Mouse (Mus musculus) limb, embryonic 15.5 days (tissue): ENCODE results near the gene Tle3. TPM values are rescaled to one million over a fixed set of nuclear protein-coding genes. Genes with fewer than 3 reads are reported as not detected.
A peak's percentile ranks its signal among the peaks of the same experiment; 100 is the strongest.

ENCODE experiments used
- ATAC-seq: fragments of 200-750 bp; cut with Nextera tagmentation; 2 replicates; pipeline ENCODE4 v1.8.0; 2017; ENCODE audit warnings: low read depth, moderate TSS enrichment; ENCODE audit not compliant: insufficient number of reproducible peaks, low FRiP score, low TSS enrichment
- H3K27ac ChIP-seq: fragments of 300-500 bp; sonication (generic); 2 replicates; pipeline ENCODE4 v1.5.1; 2015; ENCODE audit warnings: moderate library complexity, mild to moderate bottlenecking, inconsistent platforms
- H3K27me3 ChIP-seq: fragments of 300-500 bp; sonication (generic); 2 replicates; pipeline ENCODE4 v1.6.1; 2015; ENCODE audit warnings: inconsistent platforms
- H3K36me3 ChIP-seq: fragments of 300-500 bp; sonication (generic); 2 replicates; pipeline ENCODE4 v1.6.1; 2015; ENCODE audit warnings: inconsistent platforms
- H3K4me1 ChIP-seq: fragments of 300-500 bp; sonication (generic); 2 replicates; pipeline ENCODE4 v1.6.1; 2015; ENCODE audit warnings: inconsistent platforms
- H3K4me2 ChIP-seq: fragments of 300-500 bp; sonication (generic); 2 replicates; pipeline ENCODE4 v1.6.1; 2015; ENCODE audit warnings: mild to moderate bottlenecking, inconsistent platforms
- H3K4me3 ChIP-seq: fragments of 300-500 bp; sonication (generic); 2 replicates; pipeline ENCODE4 v1.5.1; 2015; ENCODE audit warnings: mild to moderate bottlenecking, inconsistent platforms
- H3K9ac ChIP-seq: fragments of 300-500 bp; sonication (generic); 2 replicates; pipeline ENCODE4 v1.6.1; 2015; ENCODE audit warnings: inconsistent platforms
- H3K9me3 ChIP-seq: fragments of 300-500 bp; sonication (generic); 2 replicates; pipeline ENCODE4 v1.6.1; 2016; ENCODE audit warnings: inconsistent platforms
- WGBS: fragments of 180-500 bp; shearing (Covaris S2); methylation state at CpG from one replicate; pipeline ENCODE4 v1.1.7; 2015; 5-methylcytosine and 5-hydroxymethylcytosine counted together
- polyA plus RNA-seq: library from polyadenylated mRNA; unstranded; fragments of >200 nt; fragmentation: Nextera tagmentation; extraction: Ambion mirVana; gene quantifications from 2 replicates; pipeline ENCODE4 v1.2.1, GENCODE M21; 2015

Gene Tle3
- polyA plus RNA-seq, 1 experiment from 2014 or later, result 42.9 TPM

DNA sequence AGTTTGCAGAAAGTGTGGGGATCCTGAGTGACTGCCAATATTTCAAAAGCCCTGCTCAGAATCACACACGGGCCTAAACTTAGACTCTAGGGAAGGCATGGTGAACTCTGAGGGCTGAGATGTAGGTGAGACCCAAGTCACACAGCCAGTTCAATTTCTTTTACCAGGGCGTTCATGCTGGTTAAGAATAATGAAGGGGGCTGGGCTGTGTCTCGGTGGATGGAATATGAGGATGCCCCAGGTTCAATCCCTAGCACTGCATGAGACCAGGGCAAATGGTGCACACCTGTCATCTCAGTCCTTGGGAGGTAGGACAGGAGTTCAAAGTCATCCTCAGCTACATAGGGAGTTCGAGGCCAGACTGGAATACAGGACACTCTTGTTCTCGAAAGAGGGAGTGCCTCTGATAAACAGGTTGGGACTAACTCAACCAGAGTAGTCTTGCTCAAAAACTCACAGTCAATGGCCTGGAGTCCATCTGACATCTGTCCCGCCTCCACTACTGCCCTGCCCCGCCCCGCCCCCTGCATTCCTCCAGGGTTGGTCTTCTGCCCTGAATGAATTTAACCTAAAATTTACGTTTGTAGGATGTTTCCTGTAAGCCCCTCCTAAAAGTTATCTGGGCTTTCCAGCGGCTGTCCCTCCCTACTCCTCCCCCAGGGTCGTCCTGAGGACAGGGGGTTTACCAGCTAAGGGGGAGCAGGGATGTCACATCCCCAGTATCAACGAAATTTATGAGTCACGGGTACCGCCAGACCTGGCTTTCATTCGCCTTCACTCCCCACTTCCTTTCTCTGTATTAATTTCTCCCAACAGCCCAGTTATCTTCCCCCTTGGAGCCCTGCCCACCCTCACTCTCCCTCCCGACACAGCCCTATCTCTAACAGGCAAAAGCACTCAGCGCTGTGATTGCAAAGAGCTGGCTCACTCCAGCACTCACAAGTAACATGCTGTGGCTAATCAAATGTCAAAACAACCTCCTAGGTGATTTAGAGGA, 35.3 kb upstream of the Tle3 start:
- Histone ChIP-seq H3K4me1 (peaks cover 34% of the 10 kb centered on the region), H3K36me3 (no peaks in the 10 kb centered on the region), H3K4me3 (no peak overlapping the region), H3K27me3 (peaks cover 14% of the 10 kb centered on the region; the same call in 1 of the 2 replicates), H3K9me3 (no peaks in the 10 kb centered on the region), H3K4me2 (no peak overlapping the region), H3K9ac (no peak overlapping the region), H3K27ac (no peak overlapping the region)
- 0 out of 2 replicates have a peak, but pooled peaks have one; percentile 27 for ATAC-seq
- 32% methylated on average over 17 of the region's 17 CpGs for WGBS

- Histone ChIP-seq H3K9ac (no peak overlapping the region), H3K4me3 (no peak overlapping the region), H3K27me3 (peaks cover 15% of the 10 kb centered on the region; the same call in 1 of the 2 replicates), H3K36me3 (no peaks in the 10 kb centered on the region), H3K4me2 (no peak overlapping the region), H3K27ac (no peak overlapping the region), H3K9me3 (no peaks in the 10 kb centered on the region), H3K4me1 (peaks cover 34% of the 10 kb centered on the region)
- 22% methylated on average over 9 of the region's 9 CpGs for WGBS
- no peak for ATAC-seq
Measured at GRCm38 (mm10) chr9:61337665-61338064, 34.5 kb upstream of the Tle3 start.

- H3K9me3 ChIP-seq, result no peaks in the 10 kb centered on the region
- no peak overlapping the region for H3K4me2 ChIP-seq
- no peak overlapping the region for H3K9ac ChIP-seq
- no peaks in the 10 kb centered on the region for H3K36me3 ChIP-seq
- peaks cover 15% of the 10 kb centered on the region; the same call in 1 of the 2 replicates for H3K27me3 ChIP-seq
- peaks cover 34% of the 10 kb centered on the region for H3K4me1 ChIP-seq
- H3K27ac ChIP-seq, result no peak overlapping the region
- WGBS, result 45% methylated on average over 6 of the region's 6 CpGs
- H3K4me3 ChIP-seq, result no peak overlapping the region
- ATAC-seq, result no peak
Measured at GRCm38 (mm10) chr9:61339311-61339710, 32.9 kb upstream of the Tle3 start.

DNA sequence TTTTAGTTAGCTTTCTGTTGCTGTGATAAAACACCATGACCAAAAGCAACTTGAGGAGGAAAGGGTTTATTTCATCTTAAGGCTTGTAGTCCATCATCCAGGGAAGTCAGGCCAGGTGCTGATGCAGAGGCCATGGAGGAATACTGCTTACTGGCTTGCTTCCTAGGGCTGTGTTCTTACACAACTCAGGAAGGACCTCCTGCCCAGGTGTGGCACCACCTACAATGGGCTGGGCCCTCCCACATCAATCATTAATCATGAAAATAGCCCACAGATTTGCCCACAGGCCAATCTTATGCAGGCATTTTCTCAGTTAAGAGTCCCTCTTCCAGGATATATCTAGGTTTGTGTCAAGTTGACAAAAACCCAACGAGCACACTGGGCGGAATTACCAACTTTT, 31.8 kb upstream of the Tle3 start:
- Histone ChIP-seq H3K27ac (no peak overlapping the region), H3K4me2 (no peak overlapping the region), H3K9ac (no peak overlapping the region), H3K4me1 (peaks cover 34% of the 10 kb centered on the region), H3K4me3 (no peak overlapping the region), H3K27me3 (peaks cover 15% of the 10 kb centered on the region; the same call in 1 of the 2 replicates), H3K36me3 (no peaks in the 10 kb centered on the region), H3K9me3 (no peaks in the 10 kb centered on the region)
- ATAC-seq, result no peak
- WGBS, result 81% methylated on average over 2 of the region's 2 CpGs

DNA sequence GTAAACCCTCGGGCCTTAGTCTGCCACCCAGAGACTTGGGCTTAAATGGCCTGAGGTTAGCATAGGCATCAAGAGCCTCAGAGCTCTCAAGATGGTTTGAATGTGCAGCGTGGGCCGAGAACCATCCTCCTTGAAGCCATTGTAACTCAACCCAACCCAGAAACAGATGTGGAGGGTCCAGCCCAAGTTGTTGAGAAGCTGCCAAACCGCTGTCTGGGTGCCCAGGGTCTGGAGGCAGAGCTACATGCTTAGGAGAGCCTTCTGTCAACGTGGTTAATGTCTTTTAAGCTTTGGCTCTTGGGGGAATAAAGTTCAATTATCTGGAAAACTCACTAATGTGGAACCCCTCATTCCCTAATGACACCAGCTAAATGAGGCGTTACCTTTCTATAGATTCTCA, 29.9 kb upstream of the Tle3 start:
- H3K36me3 ChIP-seq, result no peaks in the 10 kb centered on the region
- H3K27ac ChIP-seq, result no peak overlapping the region
- H3K27me3 ChIP-seq, result peaks cover 15% of the 10 kb centered on the region; the same call in 1 of the 2 replicates
- H3K9me3 ChIP-seq, result no peaks in the 10 kb centered on the region
- ATAC-seq, result no peak
- H3K4me2 ChIP-seq, result no peak overlapping the region
- no peak overlapping the region for H3K9ac ChIP-seq
- H3K4me1 ChIP-seq, result peaks cover 27% of the 10 kb centered on the region
- WGBS, result 53% methylated on average over 6 of the region's 6 CpGs
- no peak overlapping the region for H3K4me3 ChIP-seq

DNA sequence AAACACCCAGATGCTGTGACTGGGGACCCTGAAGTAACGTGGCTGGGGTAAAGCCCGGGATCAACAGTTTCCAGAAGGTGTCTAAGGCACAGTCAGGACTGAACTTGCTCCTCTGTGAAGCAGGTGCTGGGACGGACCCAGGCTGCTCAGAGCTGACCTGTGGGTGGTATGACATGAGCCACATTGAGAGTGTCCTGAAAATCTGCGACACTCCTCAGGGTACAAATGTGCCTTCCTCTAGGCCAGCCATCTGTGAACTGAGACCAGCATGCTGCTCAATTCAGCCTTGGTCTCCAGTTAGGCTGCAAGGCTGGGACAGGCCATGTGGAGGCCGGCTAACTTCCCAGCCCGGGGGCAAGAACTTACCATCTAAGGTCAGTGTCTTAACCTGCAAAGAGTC, 27.5 kb upstream of the Tle3 start:
- H3K4me1 ChIP-seq, result peaks cover 18% of the 10 kb centered on the region
- H3K9me3 ChIP-seq, result no peaks in the 10 kb centered on the region
- no peak for ATAC-seq
- no peak overlapping the region for H3K9ac ChIP-seq
- no peak overlapping the region for H3K27ac ChIP-seq
- WGBS, result 53% methylated on average over 6 of the region's 6 CpGs
- peaks cover 11% of the 10 kb centered on the region; the same call in 1 of the 2 replicates for H3K27me3 ChIP-seq
- H3K4me3 ChIP-seq, result no peak overlapping the region
- H3K36me3 ChIP-seq, result no peaks in the 10 kb centered on the region
- no peak overlapping the region for H3K4me2 ChIP-seq

DNA sequence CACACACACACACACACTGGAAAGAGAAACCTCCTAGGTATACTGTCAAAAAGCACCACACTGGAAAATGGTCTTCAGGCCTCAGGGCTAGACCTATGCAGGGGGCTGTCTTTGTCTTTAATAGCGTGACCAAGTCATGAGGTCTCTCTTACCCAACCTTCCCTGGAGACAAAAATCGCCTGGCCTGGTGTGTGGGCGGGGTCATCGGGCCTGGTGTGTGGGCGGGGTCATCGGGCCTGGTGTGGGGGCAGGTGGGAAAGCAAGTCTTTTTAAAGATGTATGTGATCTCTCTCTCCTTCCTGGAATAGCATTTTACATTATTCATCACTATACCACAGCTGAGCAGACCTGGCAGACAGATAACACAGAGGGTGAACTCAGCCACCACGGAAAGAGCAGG, 25.2 kb upstream of the Tle3 start:
- H3K4me2 ChIP-seq, result no peak overlapping the region
- H3K4me3 ChIP-seq, result no peak overlapping the region
- no peak overlapping the region for H3K27ac ChIP-seq
- 30% methylated on average over 7 of the region's 7 CpGs for WGBS
- H3K4me1 ChIP-seq, result peaks cover 24% of the 10 kb centered on the region
- no peak for ATAC-seq
- H3K9me3 ChIP-seq, result no peaks in the 10 kb centered on the region
- no peaks in the 10 kb centered on the region for H3K36me3 ChIP-seq
- peaks cover 3% of the 10 kb centered on the region; the same call in 1 of the 2 replicates for H3K27me3 ChIP-seq
- no peak overlapping the region for H3K9ac ChIP-seq

GRCm38 (mm10) chr9:61348036-61348435, 24.1 kb upstream of the Tle3 start:
- Histone ChIP-seq H3K4me3 (no peak overlapping the region), H3K36me3 (no peaks in the 10 kb centered on the region), H3K9me3 (no peaks in the 10 kb centered on the region), H3K27ac (no peak overlapping the region), H3K4me2 (no peak overlapping the region), H3K4me1 (peaks cover 20% of the 10 kb centered on the region; the same call in 1 of the 2 replicates), H3K27me3 (peaks cover 3% of the 10 kb centered on the region; the same call in 1 of the 2 replicates), H3K9ac (no peak overlapping the region)
- ATAC-seq, result no peak
- 59% methylated on average over 9 of the region's 9 CpGs for WGBS

GRCm38 (mm10) chr9:61348616-61349015, 23.6 kb upstream of the Tle3 start:
- Histone ChIP-seq H3K27ac (no peak overlapping the region), H3K36me3 (no peaks in the 10 kb centered on the region), H3K27me3 (peaks cover 3% of the 10 kb centered on the region; the same call in 1 of the 2 replicates), H3K4me1 (peaks cover 20% of the 10 kb centered on the region; the same call in 1 of the 2 replicates), H3K4me2 (no peak overlapping the region), H3K9me3 (no peaks in the 10 kb centered on the region), H3K4me3 (no peak overlapping the region), H3K9ac (no peak overlapping the region)
- ATAC-seq, result no peak
- 46% methylated on average over 6 of the region's 6 CpGs for WGBS

GRCm38 (mm10) chr9:61349697-61350096, 22.5 kb upstream of the Tle3 start:
- no peaks in the 10 kb centered on the region for H3K36me3 ChIP-seq
- H3K4me2 ChIP-seq, result no peak overlapping the region
- H3K9me3 ChIP-seq, result no peaks in the 10 kb centered on the region
- H3K4me1 ChIP-seq, result peaks cover 20% of the 10 kb centered on the region; the same call in 1 of the 2 replicates
- H3K27me3 ChIP-seq, result peaks cover 3% of the 10 kb centered on the region; the same call in 1 of the 2 replicates
- no peak overlapping the region for H3K27ac ChIP-seq
- WGBS, result 69% methylated on average over 7 of the region's 7 CpGs
- H3K4me3 ChIP-seq, result no peak overlapping the region
- no peak overlapping the region for H3K9ac ChIP-seq
- ATAC-seq, result no peak

DNA sequence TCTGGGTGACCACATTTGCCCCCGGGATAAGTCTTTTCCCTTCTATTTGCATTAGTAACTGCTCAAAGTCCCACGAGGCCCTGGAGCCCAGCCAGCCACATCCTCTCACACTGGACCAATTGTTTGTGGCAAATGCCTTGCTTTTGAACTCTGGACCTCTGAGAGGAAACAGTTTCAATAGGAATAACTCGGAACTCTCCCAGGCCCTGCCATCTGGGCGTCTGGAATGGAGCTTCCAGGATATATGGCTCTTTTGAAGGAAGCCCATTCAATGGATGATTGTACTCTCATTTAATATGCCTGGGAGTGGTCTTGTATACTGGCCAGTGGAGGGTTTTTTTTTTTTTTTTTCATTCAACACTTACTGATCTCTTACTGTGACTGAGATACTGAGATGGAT, 21.0 kb upstream of the Tle3 start:
- Histone ChIP-seq H3K36me3 (no peaks in the 10 kb centered on the region), H3K4me1 (peaks cover 20% of the 10 kb centered on the region; the same call in 1 of the 2 replicates), H3K4me3 (no peak overlapping the region), H3K9ac (no peak overlapping the region), H3K27ac (no peak overlapping the region), H3K9me3 (no peaks in the 10 kb centered on the region), H3K4me2 (no peak overlapping the region), H3K27me3 (peaks cover 3% of the 10 kb centered on the region; the same call in 1 of the 2 replicates)
- whole genome bisulfite sequencing, result 25% methylated on average over 4 of the region's 4 CpGs
- no peak for ATAC-seq

- H3K9ac ChIP-seq, result no peak overlapping the region
- H3K36me3 ChIP-seq, result no peaks in the 10 kb centered on the region
- H3K4me1 ChIP-seq, result peaks cover 27% of the 10 kb centered on the region
- H3K4me3 ChIP-seq, result no peak overlapping the region
- peaks cover 6% of the 10 kb centered on the region for H3K27me3 ChIP-seq
- H3K4me2 ChIP-seq, result no peak overlapping the region
- H3K9me3 ChIP-seq, result no peaks in the 10 kb centered on the region
- ATAC-seq, result no peak
- H3K27ac ChIP-seq, result no peak overlapping the region
- 28% methylated on average over 4 of the region's 4 CpGs for WGBS
Measured at GRCm38 (mm10) chr9:61358933-61359332, 13.2 kb upstream of the Tle3 start.
